Mouse (Mus musculus): ENCODE data around the gene Gmfb. TPM values are rescaled to one million over a fixed set of nuclear protein-coding genes. Genes with fewer than 3 reads are reported as not detected.

Gene Gmfb
- total RNA-seq (2021) (10 to 100 TPM; 27.4 to 33.8 TPM), polyA plus RNA-seq (2012; rRNA removed) (7.5 and 17.2 TPM in 2 replicates)
- long read RNA-seq, full-length matches to known transcripts, result 19 of 22 reads
- long read RNA-seq, partial matches to known transcripts, result 2 of 22 reads
- long read RNA-seq, other reads (novel, unspliced or antisense), result 1 of 22 reads

DNA sequence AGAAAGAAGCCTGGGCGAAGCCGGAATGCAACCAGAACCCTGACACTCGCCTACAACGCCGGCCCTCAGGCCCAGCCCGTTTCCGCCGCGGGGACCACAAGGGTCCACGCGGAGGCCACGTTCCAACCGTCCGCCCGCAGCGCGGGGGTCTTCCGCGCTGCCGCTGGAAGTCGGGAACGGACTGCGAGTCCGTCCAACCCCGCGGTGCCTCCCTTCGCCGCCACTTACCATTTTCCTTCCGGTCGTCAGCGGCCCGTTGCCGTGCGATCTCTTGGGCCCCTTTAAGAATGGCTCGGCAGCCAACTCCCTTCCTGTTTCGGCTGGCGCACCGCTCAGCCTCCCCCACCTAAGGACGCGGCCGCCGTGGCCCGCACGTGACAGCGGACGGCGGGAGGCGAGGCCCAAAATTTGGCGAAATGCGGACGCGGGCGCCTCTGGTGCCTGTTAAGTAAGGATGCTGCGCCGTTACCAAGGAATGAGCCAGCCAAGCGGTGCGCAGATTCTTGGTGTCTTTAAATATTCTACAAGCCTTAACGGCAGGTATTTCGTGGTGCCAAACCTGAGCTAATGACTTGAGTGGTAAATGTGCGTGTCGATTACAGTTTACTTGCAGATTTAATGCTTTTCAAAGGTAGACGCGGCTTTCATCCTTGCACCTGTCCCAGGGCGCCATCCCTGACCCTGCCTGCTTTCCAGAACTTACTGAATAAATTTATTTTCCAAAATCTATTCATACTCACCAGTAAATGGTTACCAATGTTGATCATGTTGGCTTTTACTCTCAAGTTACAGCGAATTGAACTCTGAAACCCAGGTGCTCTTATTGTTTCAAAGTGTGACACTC lies at the start of gene Gmfb:
Gmfb (minus strand) TSS at position 370 of the 844 bp plus-strand sequence.
- Histone ChIP-seq H3K4me1 (ENCODE audit: control insufficient read depth, insufficient read depth, low read length) (peaks cover 6% of the 10 kb centered on the region), H3K4me3 (peak within 1 kb of the TSS; percentile 78), H3K36me3 (ENCODE audit: control insufficient read depth, insufficient read depth, low read length) (peaks cover 5% of the 10 kb centered on the region), H3K79me2 (replicated peaks; ENCODE audit: control insufficient read depth, insufficient read depth, low read length) (peaks cover 6% of the 10 kb centered on the region), H3K27me3 (ENCODE audit: control insufficient read depth, insufficient read depth, low read length) (no peaks in the 10 kb centered on the region), H3K9ac (ENCODE audit: low read depth, low read length) (peak within 1 kb of the TSS; percentile 84), H3K27ac (peak within 1 kb of the TSS; percentile 99)
- TF ChIP-seq EP300 (IDR thresholded peaks at IDR 0.05; ENCODE audit: insufficient read depth, low read depth, low read length), result peak; percentile 84; the same call in 1 of the 2 replicates
- TF ChIP-seq POLR2A (IDR thresholded peaks at IDR 0.05; ENCODE audit: insufficient read depth, low read depth, low read length), result peak; percentile 87
- peak; percentile 59 for TF ChIP-seq CTCF (IDR thresholded peaks at IDR 0.05)
- DNase-seq, result peak; percentile 97 to 99
- intact Hi-C loops (cut with DNase I), result loop anchor here (1.0 to 5.0 kb wide), 3 partner anchors 10 to 61 kb away; partner anchors contain the start of genes Cgrrf1, Cnih1 and Samd4
- WGBS, result 1% methylated on average over 65 of the region's 65 CpGs

DNA sequence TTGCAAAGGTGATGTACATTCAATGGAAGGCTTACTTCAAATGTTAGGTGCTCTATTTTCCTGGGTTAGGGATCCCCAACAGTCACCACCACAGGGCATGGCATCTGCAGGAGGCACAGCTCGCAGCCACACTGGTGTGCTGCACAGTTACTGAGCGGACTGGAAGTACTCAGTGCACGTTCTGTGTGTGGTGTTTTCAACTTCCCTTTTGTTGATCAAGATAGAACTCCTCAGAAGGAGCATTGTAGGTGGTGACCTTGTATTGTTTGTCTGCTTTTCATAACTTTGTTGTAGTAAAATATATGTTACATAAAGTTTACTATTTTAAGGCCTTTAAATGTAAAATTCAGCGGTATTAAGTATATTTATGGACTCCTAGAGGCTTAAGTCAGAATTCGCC lies 40.9 kb upstream of the Gmfb start:
- TF ChIP-seq EP300 (IDR thresholded peaks at IDR 0.05; ENCODE audit: insufficient read depth, low read depth, low read length) (no peak), POLR2A (IDR thresholded peaks at IDR 0.05; ENCODE audit: insufficient read depth, low read depth, low read length) (no peak), CTCF (IDR thresholded peaks at IDR 0.05) (no peak)
- no peak overlapping the region for H3K4me3 ChIP-seq
- H3K9ac ChIP-seq (ENCODE audit: low read depth, low read length), result no peak overlapping the region
- H3K27ac ChIP-seq, result no peak overlapping the region
- no peak for DNase-seq
- WGBS, result 91% methylated on average over 5 of the region's 5 CpGs
- no peaks in the 10 kb centered on the region for H3K79me2 ChIP-seq (replicated peaks; ENCODE audit: control insufficient read depth, insufficient read depth, low read length)
- no peaks in the 10 kb centered on the region for H3K4me1 ChIP-seq (ENCODE audit: control insufficient read depth, insufficient read depth, low read length)
- H3K36me3 ChIP-seq (ENCODE audit: control insufficient read depth, insufficient read depth, low read length), result no peaks in the 10 kb centered on the region
- no peaks in the 10 kb centered on the region for H3K27me3 ChIP-seq (ENCODE audit: control insufficient read depth, insufficient read depth, low read length)
- intact Hi-C loops (cut with DNase I), result no loop called here

DNA sequence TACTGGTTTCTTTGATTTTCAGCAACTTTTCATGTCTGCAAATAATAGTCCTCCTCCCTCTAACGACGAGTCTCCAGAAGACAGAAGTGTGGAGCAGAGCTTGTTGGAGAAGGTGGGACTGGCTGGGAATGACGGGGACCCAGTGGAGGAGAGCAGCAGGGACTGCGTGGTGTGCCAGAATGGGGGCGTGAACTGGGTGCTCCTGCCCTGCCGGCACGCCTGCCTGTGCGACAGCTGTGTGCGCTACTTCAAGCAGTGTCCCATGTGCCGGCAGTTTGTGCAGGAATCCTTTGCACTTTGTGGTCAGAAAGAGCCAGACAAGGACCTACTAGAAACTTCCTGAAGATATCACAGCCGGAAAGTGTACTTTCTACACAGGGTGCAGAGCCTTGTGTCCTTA lies 31.6 kb upstream of the Gmfb start:
- 75% methylated on average over 11 of the region's 11 CpGs for whole genome bisulfite sequencing
- Histone ChIP-seq H3K27me3 (ENCODE audit: control insufficient read depth, insufficient read depth, low read length) (no peaks in the 10 kb centered on the region), H3K79me2 (replicated peaks; ENCODE audit: control insufficient read depth, insufficient read depth, low read length) (no peaks in the 10 kb centered on the region), H3K9ac (ENCODE audit: low read depth, low read length) (no peak overlapping the region), H3K27ac (no peak overlapping the region), H3K4me1 (ENCODE audit: control insufficient read depth, insufficient read depth, low read length) (no peaks in the 10 kb centered on the region), H3K36me3 (ENCODE audit: control insufficient read depth, insufficient read depth, low read length) (no peaks in the 10 kb centered on the region), H3K4me3 (no peak overlapping the region)
- intact Hi-C loops (cut with DNase I), result no loop called here
- DNase-seq, result no peak
- no peak for TF ChIP-seq EP300 (IDR thresholded peaks at IDR 0.05; ENCODE audit: insufficient read depth, low read depth, low read length)
- TF ChIP-seq CTCF (IDR thresholded peaks at IDR 0.05), result no peak
- TF ChIP-seq POLR2A (IDR thresholded peaks at IDR 0.05; ENCODE audit: insufficient read depth, low read depth, low read length), result no peak

- WGBS, result 98% methylated on average over 1 of the region's 1 CpGs
Observed at GRCm38 (mm10) chr14:46849769-46850168, 27.7 kb upstream of the Gmfb start.

DNA sequence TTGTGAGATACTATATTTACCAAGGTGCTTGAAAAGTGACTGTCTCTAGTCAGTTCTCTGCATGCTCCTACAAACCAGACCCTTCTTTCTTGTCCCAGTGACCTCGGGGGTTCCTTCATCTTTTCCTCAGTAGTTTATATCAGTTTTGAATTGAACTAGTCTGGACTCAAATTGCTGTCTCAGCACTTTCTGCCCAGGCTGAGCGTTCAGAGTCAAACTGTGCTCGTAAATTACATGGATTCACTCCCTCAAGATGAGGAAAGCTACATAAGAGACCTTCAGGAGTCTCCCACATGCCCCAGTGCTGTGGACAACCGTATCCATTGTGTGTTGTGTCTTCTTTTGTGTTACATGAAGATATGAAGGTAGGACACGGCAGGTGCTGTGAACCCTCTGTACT lies 26.7 kb upstream of the Gmfb start:
- Histone ChIP-seq H3K36me3 (ENCODE audit: control insufficient read depth, insufficient read depth, low read length) (no peaks in the 10 kb centered on the region), H3K4me1 (ENCODE audit: control insufficient read depth, insufficient read depth, low read length) (no peaks in the 10 kb centered on the region), H3K9ac (ENCODE audit: low read depth, low read length) (no peak overlapping the region), H3K27me3 (ENCODE audit: control insufficient read depth, insufficient read depth, low read length) (no peaks in the 10 kb centered on the region), H3K79me2 (replicated peaks; ENCODE audit: control insufficient read depth, insufficient read depth, low read length) (no peaks in the 10 kb centered on the region), H3K27ac (no peak overlapping the region), H3K4me3 (no peak overlapping the region)
- TF ChIP-seq CTCF (IDR thresholded peaks at IDR 0.05) (no peak), POLR2A (IDR thresholded peaks at IDR 0.05; ENCODE audit: insufficient read depth, low read depth, low read length) (no peak), EP300 (IDR thresholded peaks at IDR 0.05; ENCODE audit: insufficient read depth, low read depth, low read length) (no peak)
- no peak for DNase-seq
- intact Hi-C loops (cut with DNase I), result no loop called here
- WGBS, result 89% methylated on average over 5 of the region's 5 CpGs

More at GRCm38 (mm10) chr14:46849769-46850168, 27.7 kb upstream of the Gmfb start:
- H3K9ac ChIP-seq (ENCODE audit: low read depth, low read length), result no peak overlapping the region
- H3K27me3 ChIP-seq (ENCODE audit: control insufficient read depth, insufficient read depth, low read length), result no peaks in the 10 kb centered on the region
- no peak for DNase-seq
- H3K4me3 ChIP-seq, result no peak overlapping the region
- TF ChIP-seq CTCF (IDR thresholded peaks at IDR 0.05) (no peak), EP300 (IDR thresholded peaks at IDR 0.05; ENCODE audit: insufficient read depth, low read depth, low read length) (no peak), POLR2A (IDR thresholded peaks at IDR 0.05; ENCODE audit: insufficient read depth, low read depth, low read length) (no peak)
- no peaks in the 10 kb centered on the region for H3K79me2 ChIP-seq (replicated peaks; ENCODE audit: control insufficient read depth, insufficient read depth, low read length)
- intact Hi-C loops (cut with DNase I), result no loop called here
- no peaks in the 10 kb centered on the region for H3K4me1 ChIP-seq (ENCODE audit: control insufficient read depth, insufficient read depth, low read length)
- no peak overlapping the region for H3K27ac ChIP-seq
- no peaks in the 10 kb centered on the region for H3K36me3 ChIP-seq (ENCODE audit: control insufficient read depth, insufficient read depth, low read length)
